Mouse (Mus musculus) T-cell, adult 2 months (primary cell): ENCODE results near the gene Lmf1.

ENCODE experiments used
- DNase-seq: peaks from one replicate; pipeline ENCODE4 v3.0.0; 2022; ENCODE audit warnings: low spot score

The Lmf1 gene

GRCm38 (mm10) chr17:25578920-25579319 lies at the start of gene Lmf1:
Gene Lmf1, plus strand, starts transcription at chr17:25579085.
- DNase-seq: peak; percentile 97

- DNase-seq: no peak
Observed at GRCm38 (mm10) chr17:25530357-25531022, 48.4 kb upstream of the Lmf1 start.

GRCm38 (mm10) chr17:25538945-25539875 lies 39.7 kb upstream of the Lmf1 start:
- DNase-seq: no peak

GRCm38 (mm10) chr17:25540731-25541130 lies 38.2 kb upstream of the Lmf1 start:
- no peak for DNase-seq

GRCm38 (mm10) chr17:25541768-25542167 lies 37.1 kb upstream of the Lmf1 start:
- no peak for DNase-seq

DNA sequence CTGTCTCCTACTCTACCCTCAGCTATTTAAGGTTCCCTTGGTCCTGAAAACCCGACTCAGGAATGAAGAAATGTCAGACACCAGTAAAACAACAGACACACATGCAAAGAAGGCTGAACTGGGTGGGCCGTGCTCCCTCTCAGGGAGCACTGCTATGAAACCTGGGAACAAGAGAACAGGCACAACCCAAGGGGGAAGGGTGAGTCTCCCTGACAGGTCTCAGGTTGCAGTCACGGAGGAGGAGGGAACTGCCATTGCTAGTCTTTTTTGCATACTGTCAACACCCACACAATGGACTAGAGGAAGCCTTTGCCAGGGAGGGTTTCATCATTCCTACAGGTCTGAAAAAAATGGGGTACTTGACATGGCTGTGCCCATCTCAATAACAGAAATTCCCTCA lies 31.9 kb upstream of the Lmf1 start:
- no peak for DNase-seq

DNA sequence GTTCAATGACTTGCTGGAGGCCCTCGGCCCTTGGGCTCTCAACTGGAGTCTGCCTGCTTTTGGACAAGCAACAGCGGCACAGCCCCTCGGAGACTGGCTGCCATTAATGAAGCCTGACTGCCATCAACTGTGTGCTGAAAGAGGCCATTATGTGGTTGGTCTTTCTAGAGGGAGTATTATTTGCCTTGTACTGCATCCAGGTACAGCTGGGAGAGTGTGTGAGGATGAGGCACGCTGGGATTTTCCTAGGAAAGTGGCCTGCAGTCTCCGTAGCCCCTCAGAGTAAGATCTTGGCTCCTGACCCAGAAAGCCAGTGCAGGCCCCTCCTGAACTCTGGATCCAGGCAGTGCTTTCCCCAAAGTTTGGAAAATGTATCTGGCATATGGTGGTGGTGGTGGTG lies 28.9 kb upstream of the Lmf1 start:
- no peak for DNase-seq

GRCm38 (mm10) chr17:25551313-25551712 lies 27.6 kb upstream of the Lmf1 start:
- DNase-seq: no peak

DNA sequence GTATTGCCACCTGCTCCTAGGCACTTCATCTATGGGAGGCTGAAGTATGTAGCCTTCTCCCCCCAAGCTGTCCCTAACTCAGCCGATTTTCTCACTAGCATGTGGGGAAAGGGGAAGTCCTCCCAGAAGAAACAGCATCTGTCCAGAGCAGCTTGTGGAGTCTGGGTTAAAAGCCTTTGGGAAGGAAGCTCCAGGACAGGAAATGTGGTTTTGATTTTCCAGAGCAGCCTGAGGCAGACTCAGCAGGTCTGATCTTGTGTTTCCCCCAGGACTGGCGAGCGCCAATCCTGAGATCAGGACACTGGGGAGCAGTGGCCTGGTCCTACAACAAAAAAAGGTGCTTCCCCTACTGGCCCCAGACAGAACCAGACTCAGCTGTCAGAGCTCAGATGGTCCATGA lies 23.7 kb upstream of the Lmf1 start:
- no peak for DNase-seq

DNA sequence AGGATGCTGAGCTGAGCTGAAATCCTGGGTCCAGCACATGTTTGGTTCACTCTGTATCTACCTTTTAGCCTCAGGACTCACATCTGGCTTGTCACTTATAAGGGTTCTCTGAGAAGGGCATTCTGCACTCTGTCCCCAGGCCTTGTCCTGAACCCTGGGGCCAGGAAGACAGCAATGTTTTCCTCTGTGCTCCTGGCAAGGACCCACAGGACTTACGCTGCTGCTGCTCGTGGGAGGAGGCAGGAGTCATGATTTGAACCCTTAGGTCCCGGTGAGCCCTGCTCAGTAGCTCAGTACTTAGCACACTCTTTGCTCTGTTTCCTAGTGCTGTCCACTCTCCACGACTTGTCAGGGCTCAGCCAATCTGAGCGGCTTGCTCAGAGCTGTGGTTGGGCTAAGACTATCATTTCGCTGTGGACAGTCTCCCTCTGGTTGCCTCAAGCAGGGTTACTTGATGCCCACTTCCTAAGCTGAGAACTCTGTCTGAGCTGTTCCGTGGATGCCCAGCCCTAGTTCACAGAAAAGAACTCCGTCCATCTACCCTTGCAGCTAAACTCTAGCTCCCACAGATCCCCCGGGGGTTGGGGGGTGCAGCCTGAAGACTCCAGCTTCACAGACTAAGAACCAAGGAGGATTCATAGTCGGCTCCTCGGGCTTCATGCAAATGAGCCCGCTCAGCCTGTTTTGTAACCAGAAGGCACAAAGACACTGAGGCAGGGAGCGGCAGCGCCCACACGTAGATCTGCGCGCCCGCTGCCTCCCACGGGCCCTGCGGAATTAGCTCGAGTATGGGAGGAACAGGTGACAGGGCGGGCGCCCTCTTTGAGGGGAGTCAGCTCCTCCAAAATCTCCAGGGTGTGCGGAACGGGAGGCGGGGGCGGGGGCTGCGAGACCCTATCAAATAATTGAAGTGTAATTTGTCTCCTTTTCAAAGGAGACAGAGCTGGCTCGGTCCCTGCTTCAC lies 22.9 kb upstream of the Lmf1 start:
- DNase-seq: no peak

DNA sequence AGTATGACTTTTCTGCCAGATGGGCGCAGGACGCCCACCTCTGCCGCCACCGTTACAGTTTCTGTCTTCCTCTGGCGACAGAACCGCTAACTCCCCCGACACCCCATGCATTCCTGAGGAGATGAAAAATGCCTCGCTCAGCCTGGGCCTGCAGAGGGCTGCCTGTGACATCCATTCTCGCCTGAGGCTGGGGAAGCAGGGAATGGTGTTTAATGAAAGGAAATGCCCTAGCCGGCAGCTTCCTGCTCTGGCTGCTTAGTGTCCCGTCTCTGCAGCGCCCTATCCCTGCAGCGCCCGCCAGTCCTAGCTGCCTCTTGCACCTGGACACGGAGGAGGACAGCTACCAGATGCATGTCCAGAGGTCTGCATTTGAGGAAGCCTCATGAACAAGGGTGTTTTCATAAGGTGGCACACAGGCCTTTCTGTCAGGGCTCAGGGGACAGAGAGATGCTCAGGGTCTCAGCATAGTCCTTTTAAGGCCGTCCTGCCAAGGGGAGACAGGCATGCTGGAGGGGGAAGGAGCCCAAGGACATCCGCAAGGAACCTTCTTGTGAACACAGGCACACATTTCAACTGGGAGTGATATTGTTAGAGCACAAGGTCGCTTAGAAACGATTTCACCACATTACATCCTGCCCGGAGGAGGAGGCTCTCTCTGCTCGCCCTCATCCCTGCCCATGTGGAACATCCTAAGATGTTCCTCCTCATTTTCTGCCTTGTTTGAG lies 22.1 kb upstream of the Lmf1 start:
- DNase-seq: no peak

- DNase-seq: no peak
Observed at GRCm38 (mm10) chr17:25559634-25560033, 19.3 kb upstream of the Lmf1 start.

GRCm38 (mm10) chr17:25560554-25561222 lies 18.2 kb upstream of the Lmf1 start:
- no peak for DNase-seq

DNA sequence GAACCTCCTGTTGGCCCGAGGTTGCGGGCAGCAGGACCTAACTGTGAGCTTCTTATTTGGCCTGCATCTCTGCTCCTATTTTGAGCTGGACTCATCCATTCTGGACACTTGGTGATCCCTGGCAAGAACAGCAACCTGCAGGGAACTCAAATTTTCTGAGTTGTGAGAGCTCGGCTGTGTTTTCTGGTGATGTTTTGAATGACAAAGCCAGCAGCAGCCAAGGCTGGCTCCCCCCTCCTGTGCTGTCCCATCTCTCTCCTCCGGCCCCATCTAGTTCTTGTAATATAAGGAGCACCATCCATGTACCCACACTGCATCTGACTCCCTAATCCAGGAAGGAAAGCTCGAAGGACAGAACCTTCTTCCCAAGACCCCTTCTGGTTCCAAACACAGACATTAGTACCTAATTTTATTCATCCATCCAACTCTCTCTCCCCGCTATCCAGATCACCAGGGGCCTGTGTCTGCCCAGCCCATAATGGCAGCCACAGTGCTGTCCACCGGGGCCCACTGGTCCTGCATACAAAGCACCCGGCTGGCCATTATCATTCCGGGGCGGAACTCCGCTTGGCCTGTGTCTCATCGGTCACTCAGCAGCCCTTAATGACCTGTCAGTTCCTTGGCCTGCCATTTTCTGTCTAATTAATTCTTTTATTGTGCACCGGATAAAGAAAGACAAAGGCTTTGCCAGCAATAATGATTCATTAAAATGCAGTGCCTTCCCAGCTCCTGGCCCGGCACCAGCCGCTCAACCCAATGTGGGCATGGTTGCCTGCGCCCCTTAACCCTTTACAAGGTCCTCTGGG lies 17.5 kb upstream of the Lmf1 start:
- no peak for DNase-seq

- DNase-seq: no peak
Observed at GRCm38 (mm10) chr17:25564481-25564880, 14.4 kb upstream of the Lmf1 start.

DNA sequence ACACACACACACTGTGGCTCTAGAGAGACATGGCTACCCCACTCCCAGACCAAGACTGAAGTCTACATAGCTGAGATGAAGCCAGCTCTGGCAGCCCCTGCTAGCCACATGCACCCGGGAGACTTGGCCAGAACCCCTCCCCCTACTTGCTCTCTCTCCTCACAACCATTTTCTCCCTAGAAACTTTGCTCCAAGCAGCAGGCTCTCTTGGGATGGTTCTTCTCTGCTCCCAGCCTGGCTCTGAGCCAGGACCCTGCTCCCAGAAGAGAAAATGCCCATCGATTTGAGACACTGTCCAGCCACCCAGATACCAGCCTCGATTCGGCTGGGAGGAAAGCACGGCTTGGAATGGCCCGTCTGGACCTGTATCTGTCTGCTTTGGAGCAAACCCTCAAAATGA lies 13.6 kb upstream of the Lmf1 start:
- DNase-seq: no peak

- DNase-seq: no peak
Observed at GRCm38 (mm10) chr17:25565860-25566600, 12.9 kb upstream of the Lmf1 start.

- DNase-seq: no peak
Observed at GRCm38 (mm10) chr17:25567261-25567660, 11.6 kb upstream of the Lmf1 start.

GRCm38 (mm10) chr17:25567745-25568144 lies 11.1 kb upstream of the Lmf1 start:
- DNase-seq: peak; percentile 54
